Mouse (Mus musculus): ENCODE measurements around the gene Obp2b.
"Not testable (repeated sequence)": the region's sequence is repeated elsewhere in the genome, so short reads cannot be mapped to it uniquely, and the experiment has no call there.

Obp2b gene

DNA sequence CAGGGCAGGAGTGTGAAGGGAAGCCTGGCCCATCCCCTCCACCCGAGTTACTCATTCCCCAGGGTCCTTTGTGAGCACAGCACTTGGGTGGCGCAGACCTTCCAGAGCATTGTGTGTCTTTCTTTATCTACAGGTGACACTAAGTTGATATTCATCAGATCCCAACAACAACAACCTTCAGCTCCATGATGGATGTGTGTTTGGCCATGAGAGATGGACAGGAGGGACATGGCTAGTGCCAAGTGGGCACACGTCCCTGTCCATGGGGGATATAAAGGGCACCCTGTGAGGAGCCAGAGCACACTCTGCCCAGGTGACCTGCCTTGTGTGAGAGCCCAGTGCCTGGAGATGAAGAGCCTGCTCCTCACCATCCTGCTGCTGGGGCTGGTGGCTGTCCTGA, at the start of gene Obp2b:
Gene Obp2b, plus strand, starts transcription at position 301 of the 400 bp plus-strand sequence.
- not testable (repeated sequence) for DNase-seq

DNA sequence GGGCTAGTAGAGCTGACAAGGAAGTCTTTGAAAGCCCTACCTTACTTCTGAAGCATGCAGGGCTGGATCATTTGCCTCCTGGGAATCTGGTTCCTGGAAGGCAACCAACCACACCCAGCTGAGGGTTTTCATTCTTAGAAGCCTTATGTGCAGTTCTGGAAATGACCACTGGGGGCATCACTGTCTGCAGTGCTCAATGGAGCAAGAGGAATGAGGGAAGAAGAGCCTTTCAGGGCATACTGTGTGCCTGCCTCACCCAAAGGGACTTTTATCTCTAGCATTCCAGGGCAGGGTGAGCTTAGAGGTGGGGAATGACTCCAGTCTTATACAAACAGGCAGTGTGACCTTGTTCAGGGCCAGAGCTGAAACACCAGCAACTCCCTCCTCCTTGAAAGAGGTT, 42.2 kb upstream of the Obp2b start:
- peak; percentile 57 to 66 for DNase-seq

DNA sequence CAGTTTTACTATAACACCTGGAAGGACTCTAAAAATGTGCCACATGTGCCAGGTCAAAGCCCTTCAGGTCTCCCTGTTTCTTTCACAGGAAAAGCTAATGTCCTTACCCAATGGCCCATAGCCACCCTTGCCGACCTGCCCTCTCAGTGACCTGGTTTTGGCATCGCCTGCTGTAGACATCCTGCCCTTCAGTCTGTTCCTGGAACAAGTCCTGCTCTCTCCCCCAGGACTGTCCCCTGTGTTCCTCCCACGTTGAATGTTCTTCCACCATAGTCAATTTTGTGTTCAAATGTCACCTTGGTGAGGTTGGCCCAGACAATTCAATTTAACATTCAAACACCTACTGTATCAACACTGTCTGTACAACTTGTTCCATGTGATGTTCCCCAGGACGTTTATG, 39.9 kb upstream of the Obp2b start:
- DNase-seq: no peak

DNA sequence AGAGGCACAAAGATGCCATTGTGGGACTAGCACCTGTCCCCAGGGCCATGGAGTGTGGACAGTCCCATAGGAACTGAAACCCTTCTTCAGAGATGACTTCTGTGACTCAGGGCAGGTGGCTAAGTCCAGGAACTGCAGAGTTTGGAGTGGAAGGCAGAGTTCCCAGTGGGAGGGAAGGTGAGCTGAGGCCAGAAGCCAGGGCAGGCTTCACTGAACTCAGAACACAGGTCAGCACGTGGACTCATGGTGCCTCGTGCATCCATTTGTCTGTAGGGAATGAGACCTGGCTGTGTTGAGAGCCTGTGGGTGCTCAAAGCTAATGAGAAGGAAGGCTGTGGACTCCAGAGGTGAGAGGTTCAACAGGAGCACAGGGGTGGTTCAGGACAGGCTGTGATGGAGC, 38.1 kb upstream of the Obp2b start:
- DNase-seq: no peak

DNA sequence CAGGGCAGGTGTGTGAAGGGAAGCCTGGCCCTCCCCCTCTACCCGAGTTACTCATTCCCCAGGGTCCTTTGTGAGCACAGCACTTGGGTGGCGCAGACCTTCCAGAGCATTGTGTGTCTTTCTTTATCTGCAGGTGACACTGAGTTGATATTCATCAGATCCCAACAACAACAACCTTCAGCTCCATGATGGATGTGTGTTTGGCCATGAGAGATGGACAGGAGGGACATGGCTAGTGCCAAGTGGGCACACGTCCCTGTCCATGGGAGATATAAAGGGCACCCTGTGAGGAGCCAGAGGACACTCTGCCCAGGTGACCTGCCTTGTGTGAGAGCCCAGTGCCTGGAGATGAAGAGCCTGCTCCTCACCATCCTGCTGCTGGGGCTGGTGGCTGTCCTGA, 37.1 kb upstream of the Obp2b start, which contains the start of gene Obp2a:
Gene Obp2a, plus strand, starts transcription at position 301 of the 400 bp plus-strand sequence.
- DNase-seq: not testable (repeated sequence)

DNA sequence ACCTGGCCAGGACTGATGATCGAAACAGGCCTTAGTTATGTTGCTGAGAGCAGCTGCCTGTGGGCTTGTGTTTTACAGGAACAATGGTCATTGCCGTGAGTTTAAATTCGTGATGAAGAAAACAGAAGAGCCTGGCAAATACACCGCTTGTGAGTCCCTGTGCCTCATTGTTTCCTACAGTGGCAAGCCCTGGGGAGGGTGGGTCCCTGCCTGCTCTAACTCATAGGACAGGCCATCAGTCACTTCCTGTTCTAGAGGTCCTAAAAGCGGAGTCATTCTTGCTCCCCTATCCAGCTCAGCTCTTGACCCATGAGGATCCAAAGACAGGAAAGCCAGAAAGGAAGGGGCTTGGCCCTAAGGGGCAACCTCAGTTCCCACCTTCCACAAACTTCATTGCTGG, 35.8 kb upstream of the Obp2b start:
- no peak for DNase-seq

DNA sequence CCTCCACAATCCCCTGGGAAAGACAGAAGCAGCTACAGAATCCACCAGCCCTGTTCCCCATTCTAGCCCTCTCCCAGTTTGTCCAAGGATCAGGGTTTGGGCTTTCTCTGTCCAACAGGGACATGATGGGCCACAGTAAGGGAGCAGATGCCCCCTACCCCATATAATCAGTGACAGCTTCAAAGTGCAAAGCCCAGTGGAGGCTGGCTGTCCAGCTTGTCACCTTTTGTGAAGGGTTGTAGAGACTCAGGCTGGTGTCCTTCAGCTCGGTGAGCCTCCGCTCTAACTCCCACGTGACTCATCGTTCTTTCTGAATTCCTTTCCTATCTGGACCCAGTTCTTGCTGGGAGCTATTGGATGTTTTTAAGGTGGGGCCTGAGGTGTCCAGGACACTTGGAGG, 33.1 kb upstream of the Obp2b start:
- DNase-seq: no peak

DNA sequence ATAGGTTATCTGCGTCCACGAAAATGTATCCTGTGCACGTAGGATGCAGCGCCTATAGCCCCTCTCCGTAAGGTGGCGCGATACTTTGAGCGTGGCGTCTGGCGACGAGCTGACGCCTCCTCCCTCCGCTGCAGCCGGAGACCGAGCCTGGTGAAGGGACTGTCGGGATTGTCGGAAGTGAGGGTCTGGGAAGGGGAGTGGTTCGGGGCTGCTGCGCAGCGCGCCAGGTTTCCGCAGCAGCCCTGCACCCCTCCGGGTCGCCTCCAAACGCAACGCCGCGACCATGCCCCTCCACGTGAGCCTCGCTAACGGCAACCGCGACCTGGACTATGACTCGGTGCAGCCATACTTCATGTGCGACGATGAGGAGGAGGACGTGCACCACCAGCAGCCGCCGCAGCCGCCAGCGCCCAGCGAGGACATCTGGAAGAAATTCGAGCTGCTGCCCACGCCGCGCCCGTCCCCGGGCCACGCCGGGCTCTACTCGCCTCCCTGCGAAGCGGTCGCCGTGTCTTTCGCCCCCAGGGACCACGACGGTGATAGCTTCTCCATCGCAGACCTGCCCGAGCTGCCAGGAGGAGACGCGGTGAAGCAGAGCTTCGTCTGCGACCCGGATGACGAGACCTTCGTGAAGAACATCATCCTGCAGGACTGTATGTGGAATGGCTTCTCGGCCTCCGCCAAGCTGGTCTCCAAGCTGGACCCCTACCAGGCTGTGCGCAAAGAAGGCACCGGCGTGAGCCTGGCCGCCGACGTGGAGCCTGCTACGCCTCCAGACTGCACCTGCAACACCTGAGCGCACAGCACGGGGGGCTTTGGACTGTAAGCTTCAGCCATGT, 29.9 kb upstream of the Obp2b start, which contains the start of gene Bmyc:
Gene Bmyc, plus strand, starts transcription at position 97 of the 839 bp plus-strand sequence.
- DNase-seq: peak; percentile 82

DNA sequence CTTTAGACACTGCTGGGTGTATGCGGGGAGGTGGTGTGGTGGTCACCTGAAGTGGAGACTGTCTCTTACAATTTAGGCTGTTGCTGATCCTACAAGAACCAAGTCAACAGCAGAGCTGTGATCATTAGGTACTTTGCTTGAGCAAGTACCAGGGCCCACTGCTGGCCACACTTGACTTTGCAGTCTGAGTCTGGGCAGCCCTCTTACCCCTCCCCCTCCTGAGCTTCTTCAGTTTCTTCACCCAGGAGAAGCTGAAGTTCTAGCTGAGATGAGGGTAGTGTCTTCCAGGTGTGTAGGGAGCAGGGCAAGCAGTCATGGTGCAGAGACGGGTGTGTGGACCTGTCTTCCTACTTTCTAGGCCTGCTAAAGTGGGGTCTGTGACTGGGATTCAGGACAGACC, 28.7 kb upstream of the Obp2b start:
- DNase-seq: peak; percentile 27 to 29

DNA sequence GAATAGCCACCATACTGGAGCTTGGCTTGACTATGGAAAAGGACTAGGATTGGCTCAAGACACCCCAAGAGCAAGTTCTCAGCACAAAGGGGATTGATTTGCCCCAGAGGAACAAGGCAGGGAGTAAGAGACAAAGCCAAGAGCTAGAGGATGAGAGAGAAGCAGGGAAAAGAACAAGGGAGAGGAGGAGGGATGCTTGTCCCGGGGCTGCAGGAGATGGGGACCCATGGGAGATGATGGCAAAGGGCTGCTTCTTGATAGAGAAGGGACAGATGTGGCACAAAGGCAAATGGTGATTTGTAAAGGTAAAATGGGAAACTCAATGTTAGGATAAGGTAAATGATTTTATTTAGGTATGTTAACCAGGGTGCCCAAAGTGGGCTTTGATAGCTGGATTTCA, 27.8 kb upstream of the Obp2b start:
- not testable (repeated sequence) for DNase-seq

DNA sequence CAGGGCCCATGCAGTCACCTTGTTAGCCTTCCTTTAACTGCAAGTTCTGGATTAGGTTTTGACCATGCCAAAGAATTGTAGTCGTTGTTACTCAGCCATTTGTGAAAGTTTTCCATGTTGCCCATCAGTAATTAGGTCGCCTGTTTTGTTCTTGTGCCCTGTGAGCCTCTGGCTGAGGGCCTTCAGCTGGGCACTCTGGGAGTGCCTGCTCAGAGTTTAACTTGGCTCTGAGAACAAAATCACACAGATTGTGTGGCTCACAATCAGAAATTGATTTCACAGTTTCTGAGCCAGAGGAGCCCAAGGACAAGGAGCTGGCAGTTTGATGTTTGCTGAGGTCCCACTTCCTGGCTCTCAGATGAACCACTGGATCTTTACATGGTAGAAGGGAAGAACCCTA, 27.0 kb upstream of the Obp2b start:
- DNase-seq: not testable (repeated sequence)

DNA sequence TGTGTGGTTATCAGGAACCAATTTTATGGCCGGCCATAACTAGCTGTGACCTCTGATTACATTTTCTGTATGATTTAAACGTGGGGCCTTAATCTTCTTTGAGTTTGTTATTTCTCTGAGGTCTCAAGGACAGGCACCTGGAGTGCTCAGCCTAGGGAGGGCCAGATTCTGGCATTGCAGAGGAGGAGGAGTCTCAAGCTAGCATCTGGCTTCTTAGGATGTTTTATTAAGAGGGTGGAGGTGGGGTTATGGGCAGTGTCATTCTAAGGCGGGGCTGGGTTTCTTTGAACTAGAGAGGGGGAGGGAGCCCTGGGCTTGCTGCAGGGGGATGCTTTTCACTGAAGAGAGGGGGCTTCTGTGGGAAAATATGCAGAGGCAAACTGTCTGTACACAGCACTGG, 25.2 kb upstream of the Obp2b start:
- DNase-seq: not testable (repeated sequence)

DNA sequence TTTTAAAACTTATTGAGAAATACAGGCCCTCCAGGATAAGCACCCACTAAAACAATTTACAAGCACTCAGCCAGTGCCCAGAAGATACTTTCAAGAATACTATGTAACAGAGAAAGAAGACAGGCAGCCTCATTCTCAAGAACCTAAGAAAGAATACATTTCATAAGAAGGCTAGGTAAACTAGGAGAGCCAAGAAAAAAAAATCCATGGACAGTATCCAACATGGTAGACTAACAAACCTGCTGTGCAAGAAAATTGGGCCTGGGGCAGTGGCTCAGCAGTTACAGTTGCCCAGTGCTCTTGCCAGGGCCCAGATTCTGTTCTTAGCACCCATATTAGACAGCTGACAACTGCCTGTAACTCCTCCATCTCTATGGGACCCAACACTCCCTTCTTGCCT, 19.6 kb upstream of the Obp2b start:
- no peak for DNase-seq

DNA sequence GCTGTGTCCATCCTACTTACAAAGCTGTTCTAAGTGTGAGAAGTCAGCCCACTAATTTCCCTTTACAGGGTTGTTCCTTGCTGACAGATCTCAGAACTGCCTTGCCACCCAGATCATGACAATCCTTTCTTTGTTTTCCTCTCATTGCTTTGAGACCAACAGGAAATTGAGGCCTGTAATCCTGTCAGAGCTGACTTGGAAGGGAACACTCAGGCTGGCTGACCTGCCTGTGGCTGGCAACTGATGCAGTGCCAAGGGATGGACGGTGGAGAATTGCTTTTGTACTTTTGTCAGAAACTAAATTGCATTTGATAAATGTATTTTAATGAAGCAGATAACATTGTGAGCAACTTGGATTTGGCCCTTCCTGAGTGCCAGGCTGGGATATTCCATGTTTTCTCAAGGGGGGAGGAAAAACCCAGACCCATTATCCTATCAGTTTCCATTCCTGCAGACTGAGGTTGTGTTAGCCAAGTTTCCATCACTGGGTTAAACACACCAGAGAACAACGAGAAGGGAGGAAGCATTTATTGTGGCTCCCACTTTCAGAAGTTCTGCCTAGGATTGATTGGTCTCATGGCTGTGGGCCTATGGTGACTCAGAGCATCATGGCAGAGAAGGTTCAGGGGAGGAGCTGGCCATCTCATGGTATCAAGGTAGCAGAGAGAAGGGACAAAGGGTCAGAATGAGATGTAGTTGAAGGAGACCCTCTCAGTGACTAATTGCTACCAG, 3.4 kb upstream of the Obp2b start:
- no peak for DNase-seq

DNA sequence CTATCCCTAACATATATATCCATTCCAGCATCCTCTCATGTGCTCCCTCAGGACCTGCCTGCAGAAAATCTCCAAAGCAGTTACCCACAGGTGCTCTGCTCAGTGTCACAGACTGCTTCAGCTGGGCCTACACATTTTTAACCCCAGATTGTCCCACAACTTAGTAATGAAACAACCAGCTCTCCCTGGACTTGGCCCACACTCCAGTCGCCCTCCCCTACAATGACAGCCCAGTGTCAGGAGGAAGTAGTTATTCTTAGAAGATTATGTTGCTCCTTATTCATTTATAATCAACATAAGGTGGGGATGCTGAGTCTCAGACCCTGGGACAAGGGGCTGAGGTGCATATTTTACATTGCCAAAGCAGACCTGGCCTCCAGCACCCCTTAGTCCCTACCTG, 4.9 kb downstream of the Obp2b start:
- no peak for DNase-seq

DNA sequence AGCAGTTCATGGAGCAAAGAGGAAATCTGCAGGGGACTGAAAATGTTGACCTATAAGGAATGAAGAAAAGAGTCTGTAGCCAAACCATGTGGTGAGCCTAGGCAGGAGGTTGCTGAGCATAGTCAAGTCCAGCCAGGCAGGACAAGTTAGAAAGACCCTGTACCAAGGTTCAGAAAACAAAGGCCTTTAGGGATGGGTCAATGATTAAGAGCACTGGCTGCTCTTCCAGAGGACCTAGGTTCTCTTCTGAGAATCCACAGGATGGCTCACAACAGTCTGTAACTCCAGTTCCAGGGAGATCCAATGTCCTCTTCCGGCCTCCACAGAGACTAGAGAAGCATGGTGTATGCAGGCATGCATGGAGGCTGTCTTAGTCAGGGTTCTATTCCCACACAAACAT, 17.4 kb downstream of the Obp2b start:
- DNase-seq: no peak

DNA sequence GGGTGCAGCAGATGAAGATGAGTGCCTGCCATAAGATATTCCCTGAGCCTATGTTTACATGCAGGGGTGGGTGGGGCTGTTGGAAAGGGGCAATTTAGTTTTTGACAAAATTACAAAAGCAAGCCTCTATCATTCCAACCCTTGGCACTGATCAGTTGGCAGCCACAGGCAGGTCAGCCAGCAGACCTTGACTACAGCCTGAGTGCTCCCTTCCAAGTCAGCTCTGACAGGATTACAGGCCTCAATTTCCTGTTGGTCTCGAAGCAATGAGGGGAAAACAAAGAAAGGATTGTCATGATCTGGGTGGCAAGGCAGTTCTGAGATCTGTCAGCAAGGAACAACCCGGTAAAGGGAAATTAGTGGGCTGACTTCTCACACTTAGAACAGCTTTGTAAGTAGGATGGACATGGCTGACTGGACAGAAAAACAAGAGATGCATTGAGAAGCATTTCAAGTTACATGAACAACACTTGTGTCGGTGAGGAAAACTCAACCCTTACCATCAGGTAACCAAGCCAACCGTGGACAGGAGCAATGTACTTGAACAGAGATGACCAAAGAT, 21.3 kb downstream of the Obp2b start:
- no peak for DNase-seq

DNA sequence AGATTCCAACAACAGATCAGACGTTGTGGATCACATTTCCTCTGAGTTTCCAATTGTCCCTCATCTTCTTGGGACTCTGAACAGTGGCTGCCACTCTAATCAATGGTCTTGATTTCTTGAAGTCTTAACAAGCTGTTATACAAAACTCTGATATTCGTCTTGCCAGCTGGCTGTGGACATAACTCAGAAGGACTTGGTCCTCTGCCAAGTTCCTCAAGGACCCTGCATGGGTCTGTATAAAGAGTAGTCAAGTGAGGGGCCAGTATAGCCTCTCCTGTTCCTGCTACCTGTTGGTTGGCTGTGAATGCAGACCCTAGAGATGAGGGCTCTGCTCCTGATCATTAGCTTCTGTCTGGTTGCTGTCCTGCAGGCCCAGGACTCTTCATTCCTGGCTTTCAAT, 28.5 kb downstream of the Obp2b start, which contains the start of gene Lcn3:
Gene Lcn3, plus strand, starts transcription at position 301 of the 400 bp plus-strand sequence.
- DNase-seq: no peak

DNA sequence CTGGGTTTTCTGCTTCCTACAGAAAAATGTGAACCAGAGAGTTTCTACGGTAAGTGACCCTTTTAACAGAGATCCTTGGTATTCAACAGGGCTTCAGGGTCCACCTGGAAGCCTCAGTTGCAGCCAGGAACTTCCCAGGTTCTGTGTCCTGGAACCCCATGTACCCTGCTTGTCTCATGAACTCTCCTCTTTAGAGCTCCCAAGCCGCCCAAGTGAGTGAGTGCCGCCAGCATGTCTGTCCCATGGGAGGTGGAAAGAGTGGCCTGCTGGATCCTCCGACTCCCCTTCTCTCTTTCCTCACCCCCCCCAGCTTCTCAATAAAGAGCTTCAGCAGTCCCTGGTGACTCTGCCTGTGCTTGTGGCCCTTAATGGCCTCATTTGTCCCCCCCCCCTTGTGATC, 31.0 kb downstream of the Obp2b start:
- DNase-seq: no peak

DNA sequence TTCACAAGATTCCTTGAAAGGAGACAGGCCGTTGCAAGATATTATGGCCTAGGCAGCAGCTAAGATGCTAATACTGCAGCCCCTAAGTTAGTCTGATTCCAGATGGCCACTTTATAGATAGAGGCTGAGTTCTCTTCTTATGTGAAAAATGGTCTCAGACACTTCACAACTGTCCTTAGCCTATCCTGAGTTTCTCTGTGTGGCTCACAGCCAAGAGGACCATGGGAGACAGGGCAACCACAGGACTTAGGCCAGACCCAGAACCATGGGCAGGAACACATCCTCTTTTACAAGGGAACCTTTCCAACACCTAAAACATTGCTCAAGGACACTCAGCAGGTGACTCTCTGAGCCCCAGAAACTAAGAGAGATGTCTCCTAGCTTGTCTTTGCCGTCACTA, 36.7 kb downstream of the Obp2b start:
- DNase-seq: peak; percentile 15 to 23

DNA sequence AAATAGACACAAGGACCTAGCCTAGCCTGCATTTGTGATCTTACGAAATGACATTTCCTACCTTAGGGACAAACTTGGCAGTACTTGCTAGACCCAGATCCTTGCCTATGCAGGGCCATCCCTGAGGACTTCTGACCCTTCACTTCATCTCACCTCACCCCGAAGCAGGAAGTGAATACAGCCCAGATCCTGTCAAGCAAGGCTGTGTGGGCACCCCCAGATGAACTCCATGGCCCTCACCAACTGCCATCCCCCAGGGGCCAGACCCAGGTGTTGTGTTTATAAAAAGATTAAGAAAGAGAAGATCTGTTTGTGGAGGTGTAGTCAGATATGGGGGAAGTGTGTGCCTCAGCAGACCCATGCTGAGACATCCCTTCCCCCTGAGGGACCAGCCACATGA, 37.8 kb downstream of the Obp2b start:
- no peak for DNase-seq

DNA sequence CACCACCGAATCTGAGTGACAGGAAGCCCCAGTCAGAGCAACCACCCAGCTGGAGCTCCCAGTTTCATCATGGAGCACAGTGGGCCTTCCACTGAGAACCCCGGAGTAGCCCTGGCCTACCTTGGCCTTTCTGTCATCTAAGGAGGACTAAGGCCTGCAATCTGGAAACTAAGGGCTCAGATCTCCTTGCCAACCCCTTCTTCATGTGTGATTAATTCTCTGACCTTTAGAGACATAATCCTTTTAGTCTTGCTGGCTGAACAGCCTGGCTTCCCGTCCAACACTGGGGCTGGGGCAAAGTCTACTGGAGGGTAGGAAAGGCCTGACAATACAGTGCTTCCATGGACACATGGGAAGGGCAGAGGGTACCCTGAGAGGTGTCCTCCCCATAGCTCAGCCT, 39.2 kb downstream of the Obp2b start:
- DNase-seq: no peak

DNA sequence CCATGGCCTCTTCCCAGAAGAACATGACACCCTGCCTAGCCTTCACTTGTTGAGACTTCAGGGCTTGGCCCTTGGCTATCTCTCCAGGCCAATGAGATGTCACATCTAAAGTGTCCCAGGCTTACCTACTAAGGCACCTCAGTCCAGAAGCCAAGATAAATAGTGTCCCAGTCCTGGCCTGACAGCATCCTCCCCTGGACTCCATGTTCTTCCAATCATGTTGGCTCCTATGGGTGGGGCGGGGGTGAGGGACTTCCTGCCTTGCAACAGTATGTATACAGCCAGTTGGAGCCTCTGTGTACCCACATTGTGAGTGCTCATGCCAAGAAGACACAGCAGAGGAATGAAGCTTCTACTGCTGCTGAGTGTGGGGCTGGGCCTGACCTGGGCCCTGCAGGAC, 39.9 kb downstream of the Obp2b start, which contains the start of gene Lcn11:
Gene Lcn11, plus strand, starts transcription at position 301 of the 400 bp plus-strand sequence.
- no peak for DNase-seq

DNA sequence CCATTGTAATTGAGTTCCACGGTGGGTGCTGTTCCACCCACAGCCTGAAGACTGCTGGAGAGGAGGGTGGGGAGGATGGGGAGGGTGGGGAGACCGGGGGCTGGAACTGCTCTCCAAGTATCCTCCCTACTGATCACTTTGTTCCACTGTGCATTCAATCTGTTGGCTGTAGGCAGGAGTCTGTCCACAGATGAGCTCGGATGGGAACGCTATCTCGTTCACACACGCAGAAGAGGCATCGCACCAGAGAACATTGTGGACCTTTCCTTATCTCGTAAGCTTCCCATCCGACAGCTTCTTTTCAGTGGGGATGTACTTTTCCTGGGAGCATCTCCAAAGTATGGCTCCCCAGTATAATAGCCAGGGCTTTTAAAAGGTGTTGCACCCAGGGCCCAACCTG, 42.3 kb downstream of the Obp2b start:
- DNase-seq: no peak

Data from cerebellum, postnatal 36 days (tissue).